Mouse (Mus musculus) ES-E14 (cell line): ENCODE data around the gene Slamf9.

ENCODE experiments used
- HCFC1 ChIP-seq: IDR thresholded peaks from 2 replicates; pipeline ENCODE4 v1.6.1; 2012; ENCODE audit warnings: low read length, inconsistent platforms, borderline replicate concordance; ENCODE audit not compliant: insufficient read depth
- MAFK ChIP-seq: IDR thresholded peaks from 2 replicates; pipeline ENCODE4 v1.6.1; 2014; ENCODE audit warnings: mild to moderate bottlenecking, low read depth, low read length, inconsistent platforms; ENCODE audit not compliant: insufficient read depth
- ZC3H11A ChIP-seq: IDR thresholded peaks from 2 replicates; pipeline ENCODE4 v1.6.1; 2012; ENCODE audit warnings: low read depth, mild to moderate bottlenecking, inconsistent platforms, low read length, borderline replicate concordance
- ZNF384 ChIP-seq: IDR thresholded peaks from 2 replicates; pipeline ENCODE4 v1.6.1; 2012; ENCODE audit warnings: low read depth, low read length, inconsistent platforms

DNA sequence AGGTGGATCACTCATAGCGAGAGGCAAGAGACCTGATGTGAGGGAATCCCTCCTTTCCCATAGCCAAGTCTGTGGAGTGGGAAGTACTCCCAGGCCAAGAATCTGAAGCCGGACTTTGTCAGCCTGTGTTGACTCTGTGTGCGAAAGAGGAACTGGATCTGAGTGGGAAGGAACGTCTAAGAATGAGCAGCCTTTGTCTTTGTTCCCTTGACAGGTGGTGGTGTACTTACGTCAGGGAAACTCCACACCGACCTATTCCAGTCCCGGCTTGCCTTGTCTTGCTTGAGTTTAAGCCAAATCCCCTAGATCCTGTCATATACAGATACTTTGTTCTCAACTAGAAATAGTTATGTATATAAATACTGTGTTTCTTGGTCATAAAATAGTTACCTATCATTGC is 47.4 kb downstream of the Slamf9 start:
- TF ChIP-seq HCFC1: no peak
- TF ChIP-seq ZC3H11A: no peak
- TF ChIP-seq ZNF384: no peak
- no peak for TF ChIP-seq MAFK
